ENCODE assay signal across 18 mouse cellular contexts in the genomic region with DNA sequence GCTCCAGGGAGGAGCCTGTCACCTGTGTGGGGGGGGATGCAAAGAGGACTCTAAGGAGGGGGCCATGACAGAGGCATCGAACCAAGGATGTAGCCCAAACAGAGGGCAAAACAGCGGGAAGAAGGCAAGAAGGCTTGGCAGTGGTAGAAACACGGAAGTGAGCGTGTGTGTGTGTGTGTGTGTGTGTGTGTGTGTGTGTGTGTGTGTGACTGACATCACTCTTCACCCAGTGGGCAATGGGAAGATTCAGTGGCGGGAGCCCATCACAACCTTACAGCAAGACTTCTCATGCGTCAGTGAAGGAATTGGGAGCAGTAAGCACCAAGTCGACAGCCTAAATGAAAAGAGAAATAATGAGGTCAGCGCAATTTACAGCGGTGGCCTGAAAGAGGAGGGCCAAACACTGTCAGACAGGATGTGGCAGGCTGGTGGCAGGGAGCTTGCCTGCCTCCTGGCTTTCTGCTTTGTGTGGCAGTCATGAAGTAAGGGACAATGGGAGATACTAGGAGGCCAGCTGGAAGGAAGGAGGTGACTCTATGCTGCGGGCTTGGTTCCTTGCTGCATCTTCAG.
DNase-seq lines count a peak whose midpoint lies in the region; ATAC-seq and TF ChIP-seq lines count a peak whose summit lies in the region.
"Had no signal": no experiment of that assay in that cellular context is flagged by ENCODE, and none has a peak within 500 bp of the region (broad histone marks: within the 10 kb centered on the region; RNA-seq: fewer than 3 reads in every experiment).

No protein-coding gene starts in this region.

- no peak overlapping the region for H3K9ac ChIP-seq in intestine, embryonic 16.5 days (ENCODE audit: low read depth, low read length)
- H3K9ac ChIP-seq: embryonic facial prominence, embryonic 13.5 days; liver, embryonic 15.5 days had no signal

- no peak for TF ChIP-seq POLR2A in thymus, adult 2 months (IDR thresholded peaks at IDR 0.05; ENCODE audit: control insufficient read depth, extremely low read depth, insufficient read depth, low read length, poor library complexity)

- H3K9me3 ChIP-seq in embryonic facial prominence, embryonic 10.5 days, result no peaks in the 10 kb centered on the region
- no peaks in the 10 kb centered on the region for H3K9me3 ChIP-seq in intestine, embryonic 16.5 days (ENCODE audit: control insufficient read depth, low read length)
- H3K9me3 ChIP-seq: embryonic facial prominence, embryonic 13.5 days; heart, embryonic 10.5 days; limb, embryonic 10.5 days; liver, embryonic 15.5 days had no signal

- no peaks in the 10 kb centered on the region for H3K36me3 ChIP-seq in thymus, adult 2 months (ENCODE audit: control insufficient read depth, insufficient read depth, low read length)
- H3K36me3 ChIP-seq in embryonic facial prominence, embryonic 10.5 days (replicated peaks), result no peaks in the 10 kb centered on the region
- H3K36me3 ChIP-seq in intestine, embryonic 16.5 days (ENCODE audit: control insufficient read depth, insufficient read depth, low read length), result no peaks in the 10 kb centered on the region
- H3K36me3 ChIP-seq: embryonic facial prominence, embryonic 13.5 days; heart, embryonic 10.5 days; limb, embryonic 10.5 days; liver, embryonic 15.5 days had no signal

- DNase-seq in cerebellum, postnatal 14 days, result peak; percentile 34 to 37
- no peak for DNase-seq in cerebellum, postnatal 4 days (ENCODE audit: low spot score in 2 of 2)
- peak; percentile 4 for DNase-seq in thymus, adult 2 months
- DNase-seq in thymus, postnatal 0 days (ENCODE audit: low spot score), result no peak
- no peak for DNase-seq in right cerebral cortex, adult 18-20 months
- DNase-seq in embryonic facial prominence, embryonic 10.5 days (ENCODE audit: low spot score), result no peak
- DNase-seq: cerebellum, adult 8-10 months; gastrocnemius, postnatal 10 days; heart, postnatal 4 days; midbrain, embryonic 14.5 days had no signal

- no peak overlapping the region for H3K27ac ChIP-seq in thymus, adult 2 months (ENCODE audit: control insufficient read depth, insufficient read depth, low read length)
- H3K27ac ChIP-seq in embryonic facial prominence, embryonic 10.5 days (replicated peaks), result no peak overlapping the region
- no peak overlapping the region for H3K27ac ChIP-seq in intestine, embryonic 16.5 days (ENCODE audit: low read length)
- H3K27ac ChIP-seq: embryonic facial prominence, embryonic 13.5 days; heart, embryonic 10.5 days; kidney, postnatal 0 days; limb, embryonic 10.5 days; liver, embryonic 15.5 days had no signal

- H3K4me1 ChIP-seq in thymus, adult 2 months (replicated peaks; ENCODE audit: control insufficient read depth, insufficient read depth, low read length), result peaks cover 7% of the 10 kb centered on the region
- peaks cover under 1% of the 10 kb centered on the region; the same call in 1 of the 2 replicates for H3K4me1 ChIP-seq in embryonic facial prominence, embryonic 10.5 days
- H3K4me1 ChIP-seq in intestine, embryonic 16.5 days (ENCODE audit: control insufficient read depth, insufficient read depth, low read length), result no peaks in the 10 kb centered on the region
- H3K4me1 ChIP-seq: heart, embryonic 10.5 days; limb, embryonic 10.5 days; liver, embryonic 15.5 days had no signal

- WGBS in thymus, adult 2 months, result 18% methylated on average over 10 of the region's 10 CpGs
- 88% methylated on average over 10 of the region's 10 CpGs for WGBS in embryonic facial prominence, embryonic 10.5 days
- 75% methylated on average over 10 of the region's 10 CpGs for WGBS in intestine, embryonic 16.5 days

- no peak for TF ChIP-seq CTCF in thymus, adult 2 months (IDR thresholded peaks at IDR 0.05; ENCODE audit: borderline replicate concordance, control insufficient read depth, extremely low read depth, insufficient read depth, low read length, poor library complexity)

- no peak overlapping the region for H3K4me2 ChIP-seq in intestine, embryonic 16.5 days (ENCODE audit: low read depth, low read length)
- H3K4me2 ChIP-seq: embryonic facial prominence, embryonic 13.5 days; liver, embryonic 15.5 days had no signal

- 0 out of 2 replicates have a peak, but pooled peaks have one; percentile 18 for ATAC-seq in megakaryocyte-erythroid progenitor cell, adult 5-6 weeks (replicated peaks; ENCODE audit: low FRiP score, low TSS enrichment, poor library complexity, severe bottlenecking)
- ATAC-seq in intestine, embryonic 16.5 days, result no peak
- ATAC-seq: forebrain, embryonic 14.5 days had no signal

- no peaks in the 10 kb centered on the region for H3K27me3 ChIP-seq in thymus, adult 2 months (ENCODE audit: control insufficient read depth, insufficient read depth, low read length)
- no peaks in the 10 kb centered on the region for H3K27me3 ChIP-seq in embryonic facial prominence, embryonic 10.5 days (replicated peaks; ENCODE audit: low read depth, poor library complexity, severe bottlenecking)
- H3K27me3 ChIP-seq in intestine, embryonic 16.5 days (replicated peaks; ENCODE audit: control insufficient read depth, insufficient read depth, low read length), result no peaks in the 10 kb centered on the region
- H3K27me3 ChIP-seq: embryonic facial prominence, embryonic 13.5 days; liver, embryonic 15.5 days had no signal

- H3K4me3 ChIP-seq in thymus, adult 2 months (ENCODE audit: control insufficient read depth, insufficient read depth, low read length), result no peak overlapping the region
- no peak overlapping the region for H3K4me3 ChIP-seq in embryonic facial prominence, embryonic 10.5 days
- no peak overlapping the region for H3K4me3 ChIP-seq in intestine, embryonic 16.5 days (ENCODE audit: low read length)
- H3K4me3 ChIP-seq: embryonic facial prominence, embryonic 13.5 days; heart, embryonic 10.5 days; limb, embryonic 10.5 days; liver, embryonic 15.5 days had no signal

Comparison
In these comparisons a context has a peak if more than half of its experiments do, and no peak if none do; other contexts are left out.
1. DNase-seq: peak in cerebellum, postnatal 14 days (2 of 2) and thymus, adult 2 months (single experiment); none in cerebellum, postnatal 4 days (0 of 2), thymus, postnatal 0 days (single experiment), right cerebral cortex, adult 18-20 months (single experiment) and embryonic facial prominence, embryonic 10.5 days (single experiment).